17 mouse cellular contexts compared by ENCODE assay signal in the genomic region with DNA sequence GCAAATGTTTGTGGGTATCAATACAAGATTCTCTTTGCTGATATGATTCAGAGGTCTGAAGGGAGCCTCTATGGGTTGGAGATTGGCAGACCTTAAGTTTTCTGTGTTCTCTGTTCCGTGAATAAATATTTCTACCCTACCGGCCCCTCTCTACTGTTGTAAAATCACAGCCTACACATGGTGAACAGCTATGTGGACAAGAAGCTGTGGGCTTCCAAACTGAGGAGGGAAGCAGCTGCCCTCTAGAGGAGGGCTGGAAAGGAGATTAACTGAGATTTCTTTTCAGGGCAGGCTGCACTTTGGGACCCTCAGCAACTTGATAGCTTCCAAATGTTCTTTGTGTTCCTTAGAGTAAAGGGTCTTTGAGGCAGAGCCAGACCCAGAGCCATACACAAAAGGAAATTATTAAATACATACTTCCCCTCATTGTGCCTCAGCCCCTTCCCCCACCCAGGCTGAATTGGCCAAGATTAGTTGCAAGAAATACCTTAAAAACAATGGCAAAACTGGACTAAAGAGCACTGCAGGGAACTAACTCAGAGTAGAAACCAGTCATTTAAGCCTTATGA. TPM values are rescaled to one million over a fixed set of nuclear protein-coding genes. Genes with fewer than 3 reads are reported as not detected.
A peak's percentile ranks its signal among the peaks of the same experiment; 100 is the strongest.
DNase-seq lines count a peak whose midpoint lies in the region; ATAC-seq and TF ChIP-seq lines count a peak whose summit lies in the region.
"Had no signal": no experiment of that assay in that cellular context is flagged by ENCODE, and none has a peak within 500 bp of the region (broad histone marks: within the 10 kb centered on the region; RNA-seq: fewer than 3 reads in every experiment).

No protein-coding gene starts in this region.

- intact Hi-C loops in left cerebral cortex, postnatal 14 days (cut with DNase I): no loop called here

- no peak for ATAC-seq in hindbrain, postnatal 0 days
- no peak for ATAC-seq in hindbrain, embryonic 16.5 days
- ATAC-seq in limb, embryonic 11.5 days (ENCODE audit: insufficient number of reproducible peaks, low FRiP score, low TSS enrichment, low read depth): peak; percentile 75; the same call in 1 of the 2 replicates
- ATAC-seq in kidney, embryonic 16.5 days (ENCODE audit: low FRiP score, low TSS enrichment): no peak
- ATAC-seq: forebrain, embryonic 14.5 days; inflammation-experienced regulatory T-cells, adult 6 months had no signal

- 73% methylated on average over 2 of the region's 2 CpGs for WGBS in hindbrain, postnatal 0 days
- WGBS in hindbrain, embryonic 16.5 days: 78% methylated on average over 2 of the region's 2 CpGs
- WGBS in limb, embryonic 11.5 days: 61% methylated on average over 2 of the region's 2 CpGs
- WGBS in kidney, embryonic 16.5 days: 48% methylated on average over 2 of the region's 2 CpGs

- no peak overlapping the region for H3K4me3 ChIP-seq in hindbrain, postnatal 0 days (ENCODE audit: low read length)
- H3K4me3 ChIP-seq in hindbrain, embryonic 16.5 days (ENCODE audit: low read length): no peak overlapping the region
- H3K4me3 ChIP-seq in brown adipose tissue, adult 24 weeks (ENCODE audit: insufficient read depth, low read depth, low read length): no peak overlapping the region
- H3K4me3 ChIP-seq in limb, embryonic 11.5 days (ENCODE audit: low read depth, low read length): no peak overlapping the region
- H3K4me3 ChIP-seq in kidney, embryonic 16.5 days (ENCODE audit: low read length): no peak overlapping the region
- H3K4me3 ChIP-seq: liver, embryonic 13.5 days; neural tube, embryonic 13.5 days had no signal

- no peak overlapping the region for H3K9ac ChIP-seq in hindbrain, postnatal 0 days (replicated peaks; ENCODE audit: low read length)
- no peak overlapping the region for H3K9ac ChIP-seq in hindbrain, embryonic 16.5 days (ENCODE audit: low read depth, low read length)
- H3K9ac ChIP-seq in limb, embryonic 11.5 days (ENCODE audit: low read length): no peak overlapping the region
- no peak overlapping the region for H3K9ac ChIP-seq in kidney, embryonic 16.5 days (replicated peaks; ENCODE audit: low read length)
- H3K9ac ChIP-seq: liver, embryonic 13.5 days; neural tube, embryonic 13.5 days had no signal

- H3K27me3 ChIP-seq in hindbrain, postnatal 0 days (ENCODE audit: insufficient read depth, low read length): no peaks in the 10 kb centered on the region
- H3K27me3 ChIP-seq in hindbrain, embryonic 16.5 days (replicated peaks; ENCODE audit: control insufficient read depth, insufficient read depth, low read length): 0 out of 2 replicates have a peak, but pooled peaks cover 2% of the 10 kb centered on the region
- H3K27me3 ChIP-seq in limb, embryonic 11.5 days (ENCODE audit: control insufficient read depth, insufficient read depth, low read length): no peaks in the 10 kb centered on the region
- H3K27me3 ChIP-seq in kidney, embryonic 16.5 days (ENCODE audit: insufficient read depth, low read length): no peaks in the 10 kb centered on the region
- H3K27me3 ChIP-seq: neural tube, embryonic 13.5 days had no signal

- H3K4me2 ChIP-seq in hindbrain, postnatal 0 days (ENCODE audit: low read depth, low read length): no peak overlapping the region
- no peak overlapping the region for H3K4me2 ChIP-seq in hindbrain, embryonic 16.5 days (ENCODE audit: low read length)
- no peak overlapping the region for H3K4me2 ChIP-seq in limb, embryonic 11.5 days (ENCODE audit: low read depth, severe bottlenecking)
- no peak overlapping the region for H3K4me2 ChIP-seq in kidney, embryonic 16.5 days (replicated peaks; ENCODE audit: low read depth, low read length)
- H3K4me2 ChIP-seq: liver, embryonic 13.5 days; neural tube, embryonic 13.5 days had no signal

- H3K36me3 ChIP-seq in hindbrain, postnatal 0 days (ENCODE audit: insufficient read depth, low read length): no peaks in the 10 kb centered on the region
- no peaks in the 10 kb centered on the region for H3K36me3 ChIP-seq in hindbrain, embryonic 16.5 days (ENCODE audit: control insufficient read depth, insufficient read depth, low read length)
- H3K36me3 ChIP-seq in limb, embryonic 11.5 days (ENCODE audit: control insufficient read depth, insufficient read depth, low read length): no peaks in the 10 kb centered on the region
- no peaks in the 10 kb centered on the region for H3K36me3 ChIP-seq in kidney, embryonic 16.5 days (ENCODE audit: insufficient read depth, low read length)
- H3K36me3 ChIP-seq: liver, embryonic 13.5 days; neural tube, embryonic 13.5 days had no signal

- no peaks in the 10 kb centered on the region for H3K4me1 ChIP-seq in hindbrain, postnatal 0 days (ENCODE audit: insufficient read depth, low read length)
- H3K4me1 ChIP-seq in hindbrain, embryonic 16.5 days (ENCODE audit: control insufficient read depth, insufficient read depth, low read depth, low read length): no peaks in the 10 kb centered on the region
- H3K4me1 ChIP-seq in brown adipose tissue, adult 24 weeks (ENCODE audit: control insufficient read depth, insufficient read depth, insufficient read length, low read length): no peaks in the 10 kb centered on the region; the same call in 1 of the 2 replicates
- no peaks in the 10 kb centered on the region for H3K4me1 ChIP-seq in limb, embryonic 11.5 days (ENCODE audit: control insufficient read depth, insufficient read depth, low read length)
- H3K4me1 ChIP-seq in kidney, embryonic 16.5 days (ENCODE audit: insufficient read depth, low read length): no peaks in the 10 kb centered on the region
- H3K4me1 ChIP-seq: liver, embryonic 13.5 days; neural tube, embryonic 13.5 days had no signal

- no peaks in the 10 kb centered on the region for H3K9me3 ChIP-seq in hindbrain, postnatal 0 days (ENCODE audit: low read length)
- H3K9me3 ChIP-seq in hindbrain, embryonic 16.5 days (ENCODE audit: control insufficient read depth, low read length): no peaks in the 10 kb centered on the region
- no peaks in the 10 kb centered on the region for H3K9me3 ChIP-seq in limb, embryonic 11.5 days (ENCODE audit: control insufficient read depth, low read length)
- no peaks in the 10 kb centered on the region for H3K9me3 ChIP-seq in kidney, embryonic 16.5 days (ENCODE audit: low read length)
- H3K9me3 ChIP-seq: liver, embryonic 13.5 days; neural tube, embryonic 13.5 days had no signal

- 0 out of 2 replicates have a peak, but pooled peaks have one; percentile 10 for TF ChIP-seq CTCF in hindbrain, postnatal 0 days (IDR thresholded peaks at IDR 0.05; ENCODE audit: low read depth)

- no peak overlapping the region for H3K27ac ChIP-seq in hindbrain, postnatal 0 days
- no peak overlapping the region for H3K27ac ChIP-seq in hindbrain, embryonic 16.5 days (ENCODE audit: low read depth, low read length)
- peak overlapping the region; percentile 72; the same call in 1 of the 2 replicates for H3K27ac ChIP-seq in brown adipose tissue, adult 24 weeks (replicated peaks; ENCODE audit: low read depth, low read length)
- peak overlapping the region; percentile 68; the same call in 1 of the 2 replicates for H3K27ac ChIP-seq in limb, embryonic 11.5 days (replicated peaks; ENCODE audit: low read depth, low read length)
- no peak overlapping the region for H3K27ac ChIP-seq in kidney, embryonic 16.5 days (ENCODE audit: low read length)
- H3K27ac ChIP-seq: liver, embryonic 13.5 days; neural tube, embryonic 13.5 days had no signal

- DNase-seq in embryo, embryonic 10 days (ENCODE audit: low spot score): peak; percentile 19
- DNase-seq in embryo, embryonic 9.5 days (ENCODE audit: extremely low spot score): no peak
- no peak for DNase-seq in hindbrain, postnatal 0 days (ENCODE audit: low spot score)
- peak; percentile 40 for DNase-seq in limb, embryonic 11.5 days (ENCODE audit: low spot score)
- no peak for DNase-seq in left cerebral cortex, postnatal 14 days (ENCODE audit: low spot score in 2 of 2)
- DNase-seq: cerebellum, adult 9-10 months; kidney, postnatal 14 days; layer of hippocampus, postnatal 36 days; liver, embryonic 13.5 days; retina, postnatal 1 day; thymus, postnatal 25 days had no signal

RNA-seq across cellular contexts. Expression of a gene that starts 22.6 kb away (rescaled TPM):
- total RNA-seq in hindbrain, postnatal 0 days (2014; rRNA removed): 3.7 and 4.3 TPM in 2 replicates
- polyA plus RNA-seq in hindbrain, postnatal 0 days (2015; fragmentation: Nextera tagmentation; extraction: Ambion mirVana): 4.8 and 5.1 TPM in 2 replicates
- 5.5 and 6.2 TPM in 2 replicates for polyA plus RNA-seq in hindbrain, embryonic 16.5 days (2015; fragmentation: Nextera tagmentation; extraction: Ambion mirVana)
- 1.4 and 2.3 TPM in 2 replicates for polyA plus RNA-seq in brown adipose tissue, adult 24 weeks (2012; ENCODE audit: insufficient read depth, insufficient read length, missing spikeins)
- 33.0 and 33.1 TPM in 2 replicates for polyA plus RNA-seq in limb, embryonic 11.5 days (2014; fragmentation: Nextera tagmentation; extraction: Ambion mirVana)
- polyA plus RNA-seq in kidney, embryonic 16.5 days (2015; fragmentation: Nextera tagmentation; extraction: Ambion mirVana): 13.6 and 14.2 TPM in 2 replicates
- total RNA-seq in left cerebral cortex, postnatal 14 days (2021): 1 to 10 TPM; 1.3 to 1.4 TPM
- polyA plus RNA-seq: inflammation-experienced regulatory T-cells, adult 6 months had no signal

RNA-seq across cellular contexts. Expression of a gene that starts 57.3 kb away (rescaled TPM):
- 1.2 and 1.5 TPM in 2 replicates for total RNA-seq in hindbrain, postnatal 0 days (2014; rRNA removed)
- 0.52 and 0.56 TPM in 2 replicates for polyA plus RNA-seq in hindbrain, postnatal 0 days (2015; fragmentation: Nextera tagmentation; extraction: Ambion mirVana)
- 0.76 and 3.0 TPM in 2 replicates for polyA plus RNA-seq in hindbrain, embryonic 16.5 days (2015; fragmentation: Nextera tagmentation; extraction: Ambion mirVana)
- not detected in 2 replicates for polyA plus RNA-seq in brown adipose tissue, adult 24 weeks (2012; ENCODE audit: insufficient read depth, insufficient read length, missing spikeins)
- 6.0 and 6.7 TPM in 2 replicates for polyA plus RNA-seq in limb, embryonic 11.5 days (2014; fragmentation: Nextera tagmentation; extraction: Ambion mirVana)
- 4.0 and 5.0 TPM in 2 replicates for polyA plus RNA-seq in kidney, embryonic 16.5 days (2015; fragmentation: Nextera tagmentation; extraction: Ambion mirVana)
- total RNA-seq in left cerebral cortex, postnatal 14 days (2021): under 1 TPM; 0.15 to 0.22 TPM
- polyA plus RNA-seq: inflammation-experienced regulatory T-cells, adult 6 months had no signal

Comparison
In these comparisons a context has a peak if more than half of its experiments do, and no peak if none do; other contexts are left out.
1. DNase-seq: peak in embryo, embryonic 10 days (single experiment) and limb, embryonic 11.5 days (single experiment); none in embryo, embryonic 9.5 days (single experiment), hindbrain, postnatal 0 days (single experiment) and left cerebral cortex, postnatal 14 days (0 of 2).
2. H3K27ac ChIP-seq: peak in brown adipose tissue, adult 24 weeks (single experiment) and limb, embryonic 11.5 days (single experiment); none in hindbrain, postnatal 0 days (single experiment), hindbrain, embryonic 16.5 days (single experiment) and kidney, embryonic 16.5 days (single experiment).